Mouse (Mus musculus): ENCODE results near the gene Scn8a.

GRCm38 (mm10) chr15:101006251-101007040 is 136.8 kb downstream of the Scn8a start:
- no peak for TF ChIP-seq GATA1 (IDR thresholded peaks at IDR 0.05; ENCODE audit: borderline replicate concordance, low read length)
- TF ChIP-seq FLI1 (IDR thresholded peaks at IDR 0.05; ENCODE audit: low read length): no peak

Data from megakaryocyte, embryonic 14.5 days (primary cell).